Mouse (Mus musculus) gastrocnemius, postnatal 14 days (tissue): ENCODE data around the gene Adrb1. TPM values are rescaled to one million over a fixed set of nuclear protein-coding genes. Genes with fewer than 3 reads are reported as not detected.
"Not testable (repeated sequence)": the region's sequence is repeated elsewhere in the genome, so short reads cannot be mapped to it uniquely, and the experiment has no call there.

ENCODE experiments used
- DNase-seq: peaks from one replicate; pipeline ENCODE4 v3.0.0; 2021; ENCODE audit warnings: mixed read lengths
- intact Hi-C: fragments of 180-260 bp; cut with DNase I; formaldehyde crosslinking; loops from one replicate; pipeline ENCODE4 v1.15.1; 2025; ENCODE audit warnings: low total_unique reads
- total RNA-seq, 2 experiments: library from RNA; stranded (reverse); gene quantifications; 2 replicates each; pipeline ENCODE4 v1.2.3; 2021

The Adrb1 gene
- total RNA-seq, 2 experiments from 2014 or later, result 0.27 to 0.53 TPM

GRCm38 (mm10) chr19:56736287-56736686 is 14.3 kb downstream of the Adrb1 start:
- intact Hi-C loops, result no loop called here
- no peak for DNase-seq

GRCm38 (mm10) chr19:56745061-56745460 is 23.1 kb downstream of the Adrb1 start:
- no peak for DNase-seq
- intact Hi-C loops, result no loop called here

- intact Hi-C loops, result no loop called here
- no peak for DNase-seq
Observed at GRCm38 (mm10) chr19:56745528-56745927, 23.5 kb downstream of the Adrb1 start.

GRCm38 (mm10) chr19:56746618-56747017 is 24.6 kb downstream of the Adrb1 start:
- DNase-seq, result no peak
- intact Hi-C loops, result no loop called here

- no peak for DNase-seq
- intact Hi-C loops, result no loop called here
Observed at GRCm38 (mm10) chr19:56747878-56748277, 25.9 kb downstream of the Adrb1 start.

- intact Hi-C loops, result no loop called here
- no peak for DNase-seq
Observed at GRCm38 (mm10) chr19:56749343-56749742, 27.3 kb downstream of the Adrb1 start.

- intact Hi-C loops, result no loop called here
- no peak for DNase-seq
Observed at GRCm38 (mm10) chr19:56750709-56751108, 28.7 kb downstream of the Adrb1 start.

- DNase-seq, intact Hi-C loops: not testable (repeated sequence)
Observed at GRCm38 (mm10) chr19:56754456-56754855, 32.5 kb downstream of the Adrb1 start.

GRCm38 (mm10) chr19:56756412-56756811 is 34.4 kb downstream of the Adrb1 start:
- no peak for DNase-seq
- intact Hi-C loops, result no loop called here

GRCm38 (mm10) chr19:56758311-56758710 is 36.3 kb downstream of the Adrb1 start:
- intact Hi-C loops, result no loop called here

GRCm38 (mm10) chr19:56759740-56760139 is 37.7 kb downstream of the Adrb1 start:
- intact Hi-C loops, result no loop called here
- DNase-seq, result no peak

More at GRCm38 (mm10) chr19:56758311-56758710, 36.3 kb downstream of the Adrb1 start:
- no peak for DNase-seq

- DNase-seq, result no peak
- intact Hi-C loops, result no loop called here
Observed at GRCm38 (mm10) chr19:56760306-56760940, 38.4 kb downstream of the Adrb1 start.

GRCm38 (mm10) chr19:56761096-56761495 is 39.1 kb downstream of the Adrb1 start:
- intact Hi-C loops, result no loop called here

GRCm38 (mm10) chr19:56761727-56762126 is 39.7 kb downstream of the Adrb1 start:
- no peak for DNase-seq
- intact Hi-C loops, result no loop called here

More at GRCm38 (mm10) chr19:56761096-56761495, 39.1 kb downstream of the Adrb1 start:
- DNase-seq, result no peak

GRCm38 (mm10) chr19:56762686-56763085 is 40.7 kb downstream of the Adrb1 start:
- intact Hi-C loops, result no loop called here
- no peak for DNase-seq

GRCm38 (mm10) chr19:56769024-56769423 is 47.0 kb downstream of the Adrb1 start:
- intact Hi-C loops, result no loop called here
- no peak for DNase-seq

GRCm38 (mm10) chr19:56772158-56772557 is 50.2 kb downstream of the Adrb1 start:
- DNase-seq, result no peak
- intact Hi-C loops, result loop anchor here (10.0 kb wide), 1 partner anchor 347 kb away; no protein-coding TSS in a partner anchor

- intact Hi-C loops, result loop anchor here (10.0 kb wide), 1 partner anchor 349 kb away; no protein-coding TSS in a partner anchor
Observed at GRCm38 (mm10) chr19:56773393-56773971, 51.5 kb downstream of the Adrb1 start.

GRCm38 (mm10) chr19:56774408-56774962 is 52.5 kb downstream of the Adrb1 start:
- intact Hi-C loops, result loop anchor here (10.0 kb wide), 1 partner anchor 350 kb away; no protein-coding TSS in a partner anchor
- no peak for DNase-seq

More at GRCm38 (mm10) chr19:56773393-56773971, 51.5 kb downstream of the Adrb1 start:
- no peak for DNase-seq

- intact Hi-C loops, result loop anchor here (5.0 to 10.0 kb wide), 2 partner anchors 208 to 350 kb away; no protein-coding TSS in a partner anchor
- DNase-seq, result no peak
Observed at GRCm38 (mm10) chr19:56774971-56775892, 53.2 kb downstream of the Adrb1 start.
